Mouse (Mus musculus) gastrocnemius, postnatal 36 days (tissue): Measurements from ENCODE around the gene Slc9a9. TPM values are rescaled to one million over a fixed set of nuclear protein-coding genes. Genes with fewer than 3 reads are reported as not detected.

Experiments
- DNase-seq, 2 experiments: peaks; one replicate each; pipeline ENCODE4 v3.0.0; 2022
- intact Hi-C: fragments of 180-260 bp; cut with DNase I; formaldehyde crosslinking; loops from one replicate; pipeline ENCODE4 v1.15.1; 2025
- total RNA-seq, 2 experiments: library from RNA; stranded (reverse); gene quantifications; 2 replicates each; pipeline ENCODE4 v1.2.3; 2021

Gene Slc9a9
- total RNA-seq, 2 experiments from 2014 or later = 2.7 to 2.9 TPM

DNA sequence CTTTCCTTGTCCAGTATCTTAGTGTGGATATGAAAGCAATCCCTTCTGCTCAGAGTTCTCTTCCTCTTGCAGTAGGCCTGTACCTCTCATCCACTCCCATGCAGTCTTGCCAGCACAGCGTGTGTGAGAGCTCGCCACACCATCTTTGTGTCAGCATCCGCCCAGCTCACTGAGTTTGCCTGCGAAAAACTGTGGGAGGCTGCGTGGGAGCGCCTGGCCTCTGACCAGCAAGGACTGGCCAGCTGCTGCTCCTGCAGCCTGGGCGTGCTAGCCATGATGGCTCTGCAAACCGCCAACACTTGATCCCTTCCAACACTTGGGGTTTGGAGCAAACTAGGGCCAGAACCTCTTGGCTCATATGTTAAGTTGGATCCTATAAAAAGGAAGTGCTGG is 11.4 kb downstream of the Slc9a9 start:
- DNase-seq = peak; percentile 41 to 56
- intact Hi-C loops = no loop called here

DNA sequence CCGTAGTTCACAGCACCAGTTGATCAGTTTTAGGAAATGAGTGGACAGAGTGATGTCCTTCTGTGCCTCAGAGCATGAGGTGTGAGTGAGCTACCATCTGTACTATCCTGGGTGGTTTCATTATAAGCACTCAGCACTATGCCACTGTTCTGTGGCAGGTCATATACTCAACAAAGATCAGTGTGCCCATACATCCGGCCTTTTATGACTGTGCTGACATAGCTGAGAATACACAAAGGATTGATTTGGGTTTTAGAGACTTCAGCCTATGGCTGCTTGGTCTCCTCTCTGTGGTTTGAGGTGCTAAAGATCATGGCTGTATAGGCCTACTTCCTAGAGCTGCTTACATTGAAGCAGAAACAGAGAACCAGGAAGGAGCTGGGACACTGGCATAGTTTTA is 12.6 kb downstream of the Slc9a9 start:
- intact Hi-C loops = no loop called here
- no peak for DNase-seq

DNA sequence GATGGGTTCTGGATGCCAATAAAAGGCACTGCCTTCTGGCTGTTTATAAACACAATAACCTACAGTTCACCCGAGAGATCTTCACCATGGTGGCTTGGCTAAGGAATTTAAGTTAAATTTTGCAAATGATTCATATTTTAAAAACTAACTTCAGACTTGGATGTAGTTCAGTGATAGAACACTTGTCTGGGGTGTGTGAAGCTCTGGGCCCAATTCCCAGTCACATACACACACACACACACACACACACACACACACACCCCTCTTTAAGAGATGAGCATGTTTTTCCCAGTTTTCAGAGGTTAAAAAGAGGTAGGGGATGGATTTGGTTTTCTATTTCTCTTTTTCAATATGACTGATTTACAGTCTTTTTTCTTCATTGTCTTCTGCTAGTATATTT is 15.9 kb downstream of the Slc9a9 start:
- intact Hi-C loops = no loop called here
- DNase-seq = no peak

DNA sequence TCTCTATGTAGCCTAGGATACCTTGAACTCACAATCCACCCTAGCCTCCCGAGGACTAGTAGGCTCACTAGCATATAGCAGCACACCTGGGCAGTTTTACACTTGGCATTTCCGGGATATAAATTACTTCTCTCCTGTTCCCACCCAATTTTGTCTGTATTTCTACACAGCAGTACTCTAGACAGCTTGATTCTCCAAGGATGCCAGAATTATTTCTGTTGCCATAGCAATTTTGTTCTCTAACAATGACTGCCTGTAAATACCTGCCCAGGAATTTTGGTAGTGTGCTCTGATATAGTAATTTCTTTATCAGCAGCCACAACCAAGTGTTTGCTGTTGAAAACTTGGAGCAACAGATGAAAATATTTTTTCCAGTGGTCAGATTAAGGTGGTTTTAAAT is 16.7 kb downstream of the Slc9a9 start:
- intact Hi-C loops = no loop called here
- no peak for DNase-seq

DNA sequence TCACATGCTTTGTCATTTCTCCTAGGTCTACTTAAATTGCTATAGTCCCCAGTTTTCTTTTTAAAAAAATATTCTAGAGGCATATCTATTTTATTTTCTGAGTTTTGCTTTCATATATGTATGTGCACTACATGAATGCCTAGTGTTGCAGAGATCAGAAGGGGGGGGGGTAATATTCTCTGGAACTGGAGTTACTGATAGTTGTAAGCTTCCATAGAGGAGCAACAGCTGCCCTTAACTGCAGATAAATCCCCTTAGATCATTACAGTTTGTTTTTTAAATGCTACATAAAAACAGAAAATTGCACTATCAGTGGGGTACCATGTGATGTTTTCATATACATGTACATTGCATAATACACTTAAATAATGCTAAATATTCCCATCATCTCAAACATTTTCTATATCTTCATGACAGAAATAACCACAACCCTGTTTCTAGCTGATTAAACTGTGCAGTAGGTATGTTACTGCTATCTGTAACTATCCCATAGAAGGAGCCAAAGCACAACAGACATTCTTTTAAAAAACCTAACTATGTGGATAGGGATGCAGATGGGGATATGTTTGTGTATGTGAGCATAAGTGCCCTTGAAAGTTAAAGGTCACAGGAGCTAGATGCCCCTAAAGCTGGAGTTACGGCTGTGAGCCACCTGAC is 17.6 kb downstream of the Slc9a9 start:
- DNase-seq = no peak
- intact Hi-C loops = no loop called here

DNA sequence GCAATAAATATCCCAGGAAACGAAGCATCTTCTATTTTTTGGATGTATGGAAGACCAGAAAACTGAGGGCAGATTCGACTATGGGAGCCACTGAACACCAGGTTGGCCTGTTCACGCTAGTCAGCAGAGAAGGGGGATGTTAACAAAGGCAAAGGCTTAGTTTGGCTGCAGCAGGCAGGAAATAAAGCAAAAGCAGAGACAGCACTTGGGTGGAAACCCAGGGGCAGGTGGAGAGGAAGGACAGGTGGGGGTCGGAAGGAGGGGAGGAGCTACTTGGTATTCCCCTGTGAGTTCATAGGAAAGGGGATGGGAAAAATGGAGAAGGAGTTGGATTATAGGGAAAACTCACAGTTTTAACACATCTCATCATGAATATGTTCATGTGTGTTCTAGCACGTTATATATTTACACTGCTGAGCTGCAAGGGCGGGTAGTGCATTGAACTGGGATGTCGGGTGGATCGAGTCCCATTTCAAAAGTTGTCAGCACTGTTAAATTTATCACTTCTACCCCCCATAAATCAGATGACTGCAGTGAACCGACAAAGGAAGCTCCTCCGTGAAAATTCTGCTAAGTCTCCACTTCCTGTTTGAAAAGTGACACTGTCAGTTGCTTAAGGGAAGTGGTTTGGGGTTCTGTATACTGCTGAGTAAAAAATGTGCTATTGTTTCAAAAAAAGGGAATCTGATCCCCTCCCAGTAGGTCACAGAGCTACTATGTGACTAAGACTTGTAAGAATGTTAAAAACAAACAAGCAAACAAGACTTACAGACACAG is 21.8 kb downstream of the Slc9a9 start:
- intact Hi-C loops = no loop called here
- DNase-seq = no peak

DNA sequence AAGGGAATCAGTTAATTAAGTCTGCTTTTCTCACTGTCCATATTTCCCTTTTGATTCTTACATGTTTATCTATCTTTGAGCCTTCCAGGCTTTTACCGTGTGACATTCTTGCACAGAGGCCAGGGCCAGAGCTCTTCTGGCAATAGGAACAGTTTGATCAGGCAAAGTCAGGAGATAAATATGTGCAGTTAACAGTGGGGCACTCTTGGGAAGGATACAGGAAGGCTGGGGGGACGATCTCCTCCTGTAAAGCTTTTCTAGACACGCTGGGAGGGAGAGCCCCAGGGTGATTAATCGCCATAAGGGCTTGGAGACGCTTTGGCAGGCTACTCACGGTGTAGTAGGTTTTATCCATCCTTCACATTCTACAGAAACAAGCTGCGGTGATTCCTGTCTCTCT is 22.4 kb downstream of the Slc9a9 start:
- intact Hi-C loops = no loop called here
- no peak for DNase-seq

DNA sequence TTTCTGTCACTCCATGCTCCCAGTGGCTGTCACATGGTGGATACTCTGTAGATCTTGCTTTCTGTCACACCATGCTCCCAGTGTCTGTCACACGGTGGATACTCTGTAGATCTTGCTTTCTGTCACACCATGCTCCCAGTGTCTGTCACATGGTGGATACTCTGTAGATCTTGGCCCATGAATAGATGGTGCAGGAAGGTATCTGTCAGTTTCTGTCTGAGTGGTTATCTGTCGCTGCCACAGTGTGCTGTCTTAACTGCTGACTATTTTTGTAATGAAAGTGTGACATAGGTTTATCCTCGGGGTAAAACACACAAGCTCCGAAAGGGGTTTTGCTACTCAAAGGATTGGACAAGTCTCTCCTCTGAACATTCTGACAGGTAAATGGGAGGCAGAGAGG is 24.5 kb downstream of the Slc9a9 start:
- intact Hi-C loops = no loop called here
- DNase-seq = no peak

DNA sequence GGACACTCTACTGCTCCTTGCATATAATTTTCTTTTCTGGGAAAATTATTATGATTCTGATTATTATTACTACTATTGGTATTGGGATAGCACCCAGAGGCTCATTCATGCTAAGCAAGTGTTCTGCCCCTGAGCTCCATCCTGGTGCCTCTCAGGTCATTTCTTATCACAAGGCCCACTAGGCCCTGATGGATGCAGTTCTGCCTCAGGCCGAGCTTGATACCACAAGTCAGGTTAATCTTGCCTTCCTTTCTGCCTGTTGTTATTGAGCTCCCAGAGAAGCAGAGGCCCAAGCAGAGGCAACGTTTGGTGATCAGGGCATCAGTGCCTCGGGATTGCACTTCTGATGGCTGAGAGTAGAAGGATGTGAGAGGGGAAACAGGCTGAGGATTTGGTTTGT is 25.3 kb downstream of the Slc9a9 start:
- DNase-seq = no peak
- intact Hi-C loops = no loop called here

DNA sequence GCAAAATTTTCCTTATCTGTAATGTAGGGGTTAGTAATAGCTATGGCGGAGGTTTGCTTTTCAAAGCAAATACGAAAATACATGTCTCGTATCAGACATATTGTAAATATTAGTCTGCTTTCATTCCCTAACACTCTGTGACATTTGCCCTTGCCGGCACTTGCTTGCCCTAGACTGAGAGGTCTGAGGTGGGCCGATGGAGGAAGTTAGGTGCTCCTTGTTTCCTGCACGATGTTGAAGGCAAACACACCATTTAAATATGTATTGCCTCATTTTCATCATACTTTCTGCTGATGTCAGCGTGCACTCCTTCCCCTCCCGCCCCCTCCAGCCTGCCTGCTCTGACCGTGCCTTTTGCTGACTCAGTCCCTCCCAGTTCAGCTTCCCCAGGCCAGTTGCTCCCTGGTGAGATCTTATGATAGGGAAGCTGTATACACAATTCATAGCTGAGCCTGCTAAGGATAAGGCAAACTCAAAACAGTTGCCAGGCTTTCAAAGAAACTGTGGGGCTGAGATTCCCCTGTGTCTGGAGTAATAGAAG is 26.9 kb downstream of the Slc9a9 start:
- no peak for DNase-seq

DNA sequence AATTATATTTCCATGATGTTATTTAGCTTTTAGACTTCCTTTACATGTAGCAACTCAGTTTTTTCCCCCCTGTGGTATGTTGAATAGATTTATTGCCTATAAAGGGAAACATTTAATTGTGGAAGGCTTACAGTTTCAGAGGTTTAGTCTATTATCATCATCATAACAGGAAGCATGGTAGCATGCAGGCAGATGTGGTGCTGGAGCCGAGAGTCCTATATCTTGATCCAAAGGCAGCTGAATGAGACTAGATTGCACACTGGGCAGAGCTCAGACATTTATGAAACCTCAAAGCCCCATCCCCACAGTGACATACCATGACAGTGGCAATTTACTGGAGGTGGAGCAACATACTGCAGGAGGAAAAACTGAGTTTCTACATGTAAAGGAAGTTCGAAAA is 28.5 kb downstream of the Slc9a9 start:
- DNase-seq = no peak
- intact Hi-C loops = no loop called here

More for the DNA sequence above, 26.9 kb downstream of the Slc9a9 start:
- intact Hi-C loops = no loop called here

DNA sequence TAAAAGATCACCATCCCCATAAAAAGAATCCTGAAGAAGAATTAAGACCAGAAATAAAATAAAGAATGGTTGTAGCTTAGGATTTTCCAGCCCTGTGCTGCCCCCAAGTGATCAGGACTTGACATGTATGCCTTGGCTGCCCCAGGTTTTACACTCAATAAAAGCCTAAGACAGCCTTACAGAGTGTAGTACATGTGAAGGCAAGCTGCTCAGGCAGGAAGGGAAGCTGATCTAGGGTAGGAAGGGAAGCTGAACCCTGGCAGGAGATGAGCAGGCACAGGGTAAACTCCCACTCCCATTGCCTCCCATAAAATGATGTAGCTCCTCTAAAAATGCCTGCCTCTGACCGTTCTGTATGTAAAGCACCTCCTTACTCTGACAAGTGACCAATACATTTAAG is 30.8 kb downstream of the Slc9a9 start:
- DNase-seq = peak in 1 of 2 experiments; percentile 21
- intact Hi-C loops = no loop called here

DNA sequence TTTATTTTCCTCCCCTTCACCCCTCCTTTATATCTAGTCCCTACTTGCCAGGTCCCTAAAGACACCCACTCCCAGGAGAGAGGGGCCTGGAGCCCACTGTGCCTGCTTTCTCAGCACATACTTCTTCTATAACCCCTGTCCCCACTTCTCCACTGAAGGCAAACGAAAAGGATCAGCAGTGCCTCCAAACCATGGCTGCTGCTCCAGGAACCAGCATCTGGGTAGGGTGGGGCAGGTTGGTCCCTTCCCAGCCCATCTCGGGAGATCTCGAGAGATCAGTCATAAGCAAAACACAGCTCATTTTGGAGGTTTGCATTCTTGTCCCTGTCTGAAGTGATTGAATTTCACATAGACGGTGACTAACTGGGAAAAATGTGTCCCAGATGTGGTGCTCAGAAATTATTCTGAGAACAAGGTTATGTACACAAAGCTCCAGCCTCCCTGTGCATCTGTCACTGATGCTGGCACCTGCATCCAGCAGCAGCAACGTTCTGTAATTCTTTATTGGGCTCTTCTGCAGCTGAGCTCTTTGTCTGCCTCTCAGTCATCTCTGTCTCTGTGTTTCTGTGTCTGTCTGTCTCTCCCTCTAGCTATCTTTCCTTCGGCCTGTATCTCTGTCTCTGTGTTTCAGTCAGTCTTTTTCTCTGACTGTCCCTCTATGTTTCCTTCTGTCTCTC is 31.6 kb downstream of the Slc9a9 start:
- peak in 1 of 2 experiments; percentile 17 for DNase-seq
- intact Hi-C loops = no loop called here

DNA sequence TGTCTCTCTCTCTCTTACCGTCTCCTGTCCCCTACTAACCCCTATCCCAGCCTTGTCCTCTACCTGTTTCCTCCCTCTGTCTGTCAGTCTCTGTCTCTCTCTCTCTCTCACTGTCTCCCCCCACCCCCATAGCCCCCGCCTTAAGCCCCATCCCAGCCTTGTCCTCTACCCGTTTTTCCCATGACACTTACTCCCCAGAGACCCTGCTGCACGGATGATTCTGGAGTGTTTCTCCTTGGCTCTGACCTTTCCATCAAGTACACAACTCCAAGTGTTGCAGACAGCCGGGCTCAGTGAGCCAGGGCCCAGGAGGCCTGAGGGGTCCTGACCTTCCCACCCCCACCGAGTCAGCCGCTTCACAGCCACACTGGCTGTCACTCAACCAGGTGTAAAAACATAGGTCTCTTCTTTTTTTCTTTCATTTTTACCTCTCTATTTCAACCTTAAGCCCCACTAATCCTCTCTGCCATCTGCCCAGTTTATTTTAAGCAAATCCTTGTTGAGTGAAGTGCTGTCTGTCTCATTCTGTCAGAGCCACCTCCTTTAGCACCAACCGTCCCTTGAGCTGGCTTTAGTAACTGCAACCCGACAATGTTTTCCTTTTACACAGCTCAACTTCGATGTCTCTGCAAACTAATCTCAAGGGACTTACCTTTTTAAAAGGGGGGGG is 32.4 kb downstream of the Slc9a9 start:
- intact Hi-C loops = no loop called here
- DNase-seq = no peak

DNA sequence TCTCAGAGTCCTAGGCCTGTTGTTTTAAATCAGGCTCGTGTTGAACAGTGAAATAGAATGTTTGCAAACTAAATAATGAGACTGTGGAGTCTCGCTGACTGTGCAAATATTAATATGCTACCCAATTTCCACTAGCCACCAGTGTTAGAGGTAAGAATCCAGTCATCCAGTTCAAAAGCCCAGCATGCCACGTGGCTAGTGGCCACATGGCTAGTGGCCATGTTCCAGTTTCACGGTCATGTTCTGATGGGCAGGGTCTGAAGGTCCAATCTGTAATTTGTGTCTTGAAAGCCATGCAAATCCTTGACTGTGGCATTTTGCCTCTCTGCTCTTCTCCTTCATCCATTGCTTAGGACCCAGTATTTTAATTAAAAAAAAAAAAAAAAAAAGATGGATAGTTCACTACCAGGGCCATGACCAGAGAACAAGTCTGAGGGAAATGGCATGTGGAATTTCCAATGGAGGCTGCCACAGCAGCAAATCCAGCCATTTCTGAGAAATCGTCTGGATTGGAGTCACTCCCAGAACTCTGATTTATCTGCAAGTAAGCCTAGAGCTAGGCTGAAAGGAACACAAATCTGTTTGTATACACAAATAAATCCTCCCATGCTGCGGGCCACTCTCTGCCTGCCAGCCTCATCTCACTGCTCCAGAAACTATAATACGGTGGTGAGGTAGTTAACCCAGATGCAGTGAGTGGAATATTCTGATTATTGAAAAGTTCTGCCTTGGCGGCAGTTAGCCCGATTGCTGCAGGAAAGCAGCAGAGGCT is 35.5 kb downstream of the Slc9a9 start:
- intact Hi-C loops = no loop called here
- no peak for DNase-seq

DNA sequence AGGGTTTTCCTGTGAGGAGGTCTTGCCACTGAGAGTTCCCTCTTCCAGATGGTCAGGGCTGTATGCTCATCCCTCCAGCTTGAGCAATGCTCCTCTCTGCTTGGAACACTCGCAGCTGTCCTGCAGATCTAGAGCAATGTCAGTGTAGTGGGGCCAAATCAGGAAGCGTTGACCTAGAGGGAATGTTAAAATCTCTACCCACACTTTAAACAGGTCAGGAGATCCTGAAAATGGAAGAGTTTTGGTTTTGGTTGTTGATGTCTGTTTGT is 36.0 kb downstream of the Slc9a9 start:
- intact Hi-C loops = no loop called here
- no peak for DNase-seq

DNA sequence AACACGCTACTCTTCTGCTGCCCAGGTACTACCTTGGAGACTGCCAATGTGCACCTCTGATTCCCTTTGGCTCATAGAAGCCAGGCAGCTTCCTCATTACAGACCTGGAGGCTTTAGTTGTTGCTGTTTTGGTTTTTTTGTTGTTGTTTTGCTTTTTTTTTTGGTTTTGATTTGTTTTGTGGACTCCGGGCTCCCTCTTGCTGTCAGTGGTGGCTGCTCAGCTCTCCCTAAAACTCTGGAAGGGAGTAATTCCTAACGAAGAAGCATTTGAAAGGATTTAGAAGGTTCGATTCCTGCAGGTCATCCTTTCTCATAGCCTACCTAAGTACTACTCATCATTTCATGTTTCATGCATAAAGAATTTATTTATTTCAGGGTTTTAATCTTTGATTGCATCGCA is 42.4 kb downstream of the Slc9a9 start:
- DNase-seq = no peak
- intact Hi-C loops = no loop called here

DNA sequence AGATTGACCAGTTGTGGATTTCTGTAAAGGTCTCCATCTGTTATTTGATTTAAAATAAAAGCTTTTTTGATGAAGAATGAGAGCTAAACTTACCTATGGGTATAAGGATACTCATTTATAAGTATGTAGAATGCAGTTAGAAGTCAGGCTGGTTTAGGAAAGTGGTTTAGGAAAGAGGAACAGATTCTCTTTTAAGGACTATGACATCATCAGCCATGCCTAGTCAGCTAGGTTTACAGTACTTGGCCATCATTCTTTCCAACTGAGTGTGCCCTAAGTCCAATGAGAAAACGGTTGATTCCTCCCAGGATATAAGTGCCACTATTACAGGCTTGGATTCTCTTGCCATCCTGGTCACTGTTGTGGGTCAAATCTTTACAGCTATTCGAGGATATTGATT is 47.0 kb downstream of the Slc9a9 start:
- intact Hi-C loops = no loop called here
- no peak for DNase-seq

DNA sequence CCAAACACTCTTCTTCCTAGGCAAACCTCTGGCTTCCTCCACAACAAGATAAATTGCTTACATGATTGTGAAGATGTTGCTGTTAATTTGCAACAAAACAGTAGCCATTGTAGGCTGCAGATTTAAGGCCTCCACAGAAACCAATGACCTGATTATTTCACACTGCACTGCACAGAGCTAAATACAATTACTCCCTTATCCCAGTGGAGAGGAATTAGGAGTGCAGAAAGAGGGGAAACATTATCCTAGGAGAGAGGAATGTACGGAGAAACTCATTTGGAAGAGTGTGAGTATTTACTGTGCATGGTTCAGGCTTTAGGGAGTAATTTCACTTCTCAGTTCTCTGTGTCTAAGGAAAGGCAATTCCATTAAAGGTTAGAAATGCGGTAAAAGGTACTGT is 53.9 kb downstream of the Slc9a9 start:
- intact Hi-C loops = no loop called here
- no peak for DNase-seq

DNA sequence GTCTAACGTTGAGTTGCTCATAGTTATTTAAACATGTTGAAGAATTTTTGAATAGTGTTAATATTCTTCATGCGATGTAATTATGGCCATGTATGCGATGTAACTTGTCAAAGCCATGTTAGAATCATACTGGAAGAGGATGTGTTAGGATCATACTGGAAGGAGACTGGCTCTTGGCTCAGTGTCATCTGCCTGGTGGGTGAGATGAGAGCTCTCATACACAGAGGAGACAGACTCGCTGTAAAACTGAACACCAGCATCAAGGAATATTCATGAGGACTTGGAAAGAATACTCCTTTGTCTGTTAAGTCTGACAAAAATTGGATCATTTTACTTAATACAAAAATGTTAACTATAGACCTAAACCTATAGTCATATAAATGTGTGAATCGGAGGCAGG is 55.4 kb downstream of the Slc9a9 start:
- intact Hi-C loops = no loop called here
- DNase-seq = no peak

DNA sequence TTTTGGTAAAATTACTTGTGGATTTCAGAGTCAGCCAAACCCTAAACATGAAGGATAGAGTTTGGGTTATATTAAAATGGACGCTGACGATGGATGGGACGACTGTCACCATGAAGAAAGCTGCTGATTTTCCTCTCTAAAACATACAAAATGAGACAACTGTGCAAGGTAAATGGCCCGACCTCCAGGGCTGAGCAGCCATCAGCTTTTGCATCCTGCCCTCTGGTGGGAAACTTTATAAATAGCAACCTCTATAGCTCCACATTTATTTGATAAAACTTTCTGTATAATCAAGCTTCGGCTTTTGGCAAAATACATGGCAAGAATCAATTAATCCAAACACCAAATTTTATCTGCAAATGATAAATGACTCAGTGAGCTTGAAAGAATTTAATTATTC is 57.7 kb downstream of the Slc9a9 start:
- DNase-seq = no peak
- intact Hi-C loops = no loop called here
